Mouse (Mus musculus) kidney, postnatal 0 days (tissue): ENCODE results near the gene Ppp1r12c. TPM values are rescaled to one million over a fixed set of nuclear protein-coding genes. Genes with fewer than 3 reads are reported as not detected.
"Not testable (repeated sequence)": the region's sequence is repeated elsewhere in the genome, so short reads cannot be mapped to it uniquely, and the experiment has no call there.

ENCODE experiments used
- ATAC-seq: fragments of 200-750 bp; cut with Nextera tagmentation; replicated peaks from 2 replicates; pipeline ENCODE4 v1.8.0; 2017; ENCODE audit warnings: low read depth, moderate number of reproducible peaks, moderate TSS enrichment, moderate library complexity; ENCODE audit not compliant: low FRiP score
- DNase-seq: peaks from one replicate; pipeline ENCODE4 v3.0.0-alpha.2; 2016; ENCODE audit warnings: low spot score
- H3K27ac ChIP-seq: fragments of 300-500 bp; sonication (generic); 2 replicates; pipeline ENCODE4 v1.5.1; 2014; ENCODE audit warnings: mild to moderate bottlenecking
- H3K27me3 ChIP-seq: fragments of 300-500 bp; sonication (generic); 2 replicates; pipeline ENCODE4 v1.6.1; 2014; ENCODE audit warnings: low read length, mixed read lengths; ENCODE audit not compliant: insufficient read depth
- H3K36me3 ChIP-seq: fragments of 300-500 bp; sonication (generic); 2 replicates; pipeline ENCODE4 v1.6.1; 2014; ENCODE audit warnings: low read length, mixed read lengths; ENCODE audit not compliant: insufficient read depth
- H3K4me1 ChIP-seq: fragments of 300-500 bp; sonication (generic); replicated peaks from 2 replicates; pipeline ENCODE4 v1.6.1; 2014; ENCODE audit warnings: antibody characterized with exemption, low read length, mixed read lengths; ENCODE audit not compliant: insufficient read depth
- H3K4me2 ChIP-seq: fragments of 300-500 bp; sonication (generic); 2 replicates; pipeline ENCODE4 v1.6.1; 2014; ENCODE audit warnings: mild to moderate bottlenecking, low read length, moderate library complexity, mixed read lengths
- H3K4me3 ChIP-seq: fragments of 300-500 bp; sonication (generic); replicated peaks from 2 replicates; pipeline ENCODE4 v1.5.1; 2014; ENCODE audit warnings: low read depth, low read length
- H3K9ac ChIP-seq: fragments of 300-500 bp; sonication (generic); 2 replicates; pipeline ENCODE4 v1.6.1; 2014; ENCODE audit warnings: low read depth, low read length
- H3K9me3 ChIP-seq: fragments of 300-500 bp; sonication (generic); replicated peaks from 2 replicates; pipeline ENCODE4 v1.6.1; 2016; ENCODE audit warnings: low read length, inconsistent platforms, mixed read lengths
- CTCF ChIP-seq: IDR thresholded peaks from 2 replicates; pipeline ENCODE4 v1.5.1; 2016; ENCODE audit warnings: antibody characterized with exemption, low read depth, mild to moderate bottlenecking, moderate library complexity
- WGBS: fragments of 180-500 bp; shearing (Covaris S2); extraction: QIAGEN DNeasy Blood & Tissue Kit; methylation state at CpG from one replicate; pipeline ENCODE4 v1.1.7; 2014; 5-methylcytosine and 5-hydroxymethylcytosine counted together
- polyA plus RNA-seq: library from polyadenylated mRNA; unstranded; fragments of >200 nt; fragmentation: Nextera tagmentation; extraction: Ambion mirVana; gene quantifications from 2 replicates; pipeline ENCODE4 v1.2.1, GENCODE M21; 2015

Ppp1r12c gene
- polyA plus RNA-seq, 1 experiment from 2014 or later = 33.8 TPM

- H3K4me3 ChIP-seq = no peak overlapping the region
- DNase-seq (no peak), ATAC-seq (0 out of 2 replicates have a peak, but pooled peaks have one; percentile 29)
- no peak overlapping the region for H3K9ac ChIP-seq
- no peaks in the 10 kb centered on the region for H3K36me3 ChIP-seq
- no peak overlapping the region for H3K27ac ChIP-seq
- H3K4me2 ChIP-seq = no peak overlapping the region
- no peak for TF ChIP-seq CTCF
- H3K9me3 ChIP-seq = no peaks in the 10 kb centered on the region
- WGBS = 76% methylated on average over 2 of the region's 2 CpGs
- H3K4me1 ChIP-seq = no peaks in the 10 kb centered on the region
- no peaks in the 10 kb centered on the region for H3K27me3 ChIP-seq
These were observed 37.5 kb upstream of the Ppp1r12c start for GRCm38 (mm10) chr7:4539019-4539418.

- 0 out of 2 replicates have a peak, but pooled peaks cover under 1% of the 10 kb centered on the region for H3K4me1 ChIP-seq
These were observed 35.7 kb upstream of the Ppp1r12c start for GRCm38 (mm10) chr7:4537181-4537580.

GRCm38 (mm10) chr7:4536369-4536768 lies 34.9 kb upstream of the Ppp1r12c start:
- ATAC-seq = no peak
- whole genome bisulfite sequencing = 83% methylated on average over 4 of the region's 4 CpGs
- no peak for TF ChIP-seq CTCF

More at GRCm38 (mm10) chr7:4537181-4537580, 35.7 kb upstream of the Ppp1r12c start:
- DNase-seq (no peak), ATAC-seq (no peak)
- Histone ChIP-seq H3K9me3 (no peaks in the 10 kb centered on the region), H3K36me3 (no peaks in the 10 kb centered on the region), H3K27me3 (no peaks in the 10 kb centered on the region), H3K4me3 (no peak overlapping the region), H3K27ac (no peak overlapping the region), H3K9ac (no peak overlapping the region), H3K4me2 (no peak overlapping the region)
- WGBS = 53% methylated on average over 4 of the region's 4 CpGs
- no peak for TF ChIP-seq CTCF

GRCm38 (mm10) chr7:4532005-4532729 lies 30.7 kb upstream of the Ppp1r12c start, which contains the start of gene Dnaaf3:
Gene Dnaaf3 (minus strand): TSS chr7:4532453.
- 2% methylated on average over 28 of the region's 28 CpGs for WGBS
- no peak for TF ChIP-seq CTCF
- H3K9ac ChIP-seq = 0 out of 2 replicates have a peak within 1 kb of the TSS, but pooled peaks have one; percentile 28
- ATAC-seq = peak; percentile 98
- peak; percentile 97 for DNase-seq
- H3K4me3 ChIP-seq = peak within 1 kb of the TSS; percentile 35
- H3K27me3 ChIP-seq = no peaks in the 10 kb centered on the region
- no peak within 1 kb of the TSS for H3K27ac ChIP-seq
- H3K4me1 ChIP-seq = peaks cover 6% of the 10 kb centered on the region; the same call in 1 of the 2 replicates
- H3K4me2 ChIP-seq = peak within 1 kb of the TSS; percentile 62
- no peaks in the 10 kb centered on the region for H3K36me3 ChIP-seq
- no peaks in the 10 kb centered on the region for H3K9me3 ChIP-seq

More at GRCm38 (mm10) chr7:4536369-4536768, 34.9 kb upstream of the Ppp1r12c start:
- no peak overlapping the region for H3K4me3 ChIP-seq
- H3K4me2 ChIP-seq = no peak overlapping the region
- H3K27ac ChIP-seq = no peak overlapping the region
- no peaks in the 10 kb centered on the region for H3K9me3 ChIP-seq
- no peak for DNase-seq
- H3K27me3 ChIP-seq = no peaks in the 10 kb centered on the region
- peaks cover 6% of the 10 kb centered on the region; the same call in 1 of the 2 replicates for H3K4me1 ChIP-seq
- H3K9ac ChIP-seq = no peak overlapping the region
- H3K36me3 ChIP-seq = no peaks in the 10 kb centered on the region

- not testable (repeated sequence) for H3K36me3 ChIP-seq, H3K4me3 ChIP-seq, H3K27me3 ChIP-seq, H3K27ac ChIP-seq, H3K4me1 ChIP-seq, H3K9me3 ChIP-seq, DNase-seq, ATAC-seq, H3K9ac ChIP-seq, H3K4me2 ChIP-seq
- 43% methylated on average over 7 of the region's 8 CpGs for WGBS
These were observed 28.7 kb upstream of the Ppp1r12c start for GRCm38 (mm10) chr7:4530166-4530565.

GRCm38 (mm10) chr7:4527302-4527689 lies 25.8 kb upstream of the Ppp1r12c start:
- 57% methylated on average over 18 of the region's 18 CpGs for whole genome bisulfite sequencing
- ATAC-seq (no peak), DNase-seq (no peak)
- H3K9me3 ChIP-seq = no peaks in the 10 kb centered on the region
- H3K27ac ChIP-seq = no peak overlapping the region
- 0 out of 2 replicates have a peak overlapping the region, but pooled peaks have one; percentile 8 for H3K4me3 ChIP-seq
- H3K36me3 ChIP-seq = no peaks in the 10 kb centered on the region
- H3K27me3 ChIP-seq = no peaks in the 10 kb centered on the region
- H3K9ac ChIP-seq = no peak overlapping the region; the same call in 1 of the 2 replicates
- peaks cover 8% of the 10 kb centered on the region; the same call in 1 of the 2 replicates for H3K4me1 ChIP-seq
- H3K4me2 ChIP-seq = peak overlapping the region; percentile 49
- no peak for TF ChIP-seq CTCF
